In the genomic region with DNA sequence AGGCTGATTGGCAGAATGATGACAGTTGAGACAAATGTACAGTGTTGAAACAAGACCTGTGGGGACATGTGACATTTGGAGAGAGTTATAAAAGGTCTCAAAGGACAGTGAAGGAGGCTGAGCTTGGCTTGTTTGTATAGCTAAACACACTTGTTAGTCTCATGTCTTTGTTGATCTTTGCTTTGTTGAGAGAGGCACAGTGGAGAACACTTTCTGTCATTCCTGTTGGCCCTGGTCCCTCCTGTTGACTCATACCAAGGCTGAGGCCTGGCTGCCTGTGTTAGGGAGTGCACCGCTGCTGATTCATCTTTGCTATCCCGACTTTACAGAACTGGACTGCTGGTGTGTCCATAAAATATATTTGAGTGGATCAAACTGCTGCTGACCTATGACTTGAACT, we compare ENCODE assay signal across 11 mouse cellular contexts. TPM values are rescaled to one million over a fixed set of nuclear protein-coding genes. Genes with fewer than 3 reads are reported as not detected.
DNase-seq lines count a peak whose midpoint lies in the region; ATAC-seq lines count a peak whose summit lies in the region.
"Had no signal": no experiment of that assay in that cellular context is flagged by ENCODE, and none has a peak within 500 bp of the region (broad histone marks: within the 10 kb centered on the region; RNA-seq: fewer than 3 reads in every experiment).

No protein-coding gene starts in this region.

- H3K36me3 ChIP-seq in embryonic facial prominence, embryonic 10.5 days (replicated peaks) = no peaks in the 10 kb centered on the region
- H3K36me3 ChIP-seq in midbrain, embryonic 11.5 days (ENCODE audit: control insufficient read depth, insufficient read depth, low read length) = no peaks in the 10 kb centered on the region
- H3K36me3 ChIP-seq: stomach, embryonic 15.5 days had no signal

- DNase-seq in urinary bladder, adult 2 months (ENCODE audit: low spot score) = peak; percentile 29
- no peak for DNase-seq in urinary bladder, postnatal 10 days (ENCODE audit: low spot score)
- peak; percentile 5 for DNase-seq in embryonic facial prominence, embryonic 10.5 days (ENCODE audit: low spot score)
- DNase-seq in lung, postnatal 10 days = peak; percentile 27
- DNase-seq in midbrain, embryonic 11.5 days (ENCODE audit: low spot score, missing footprints) = no peak
- no peak for DNase-seq in layer of hippocampus, postnatal 10 days (ENCODE audit: low spot score in 2 of 2)
- DNase-seq: cerebellum, postnatal 10 days; lung, embryonic 14.5 days had no signal

- no peak overlapping the region for H3K9ac ChIP-seq in midbrain, embryonic 11.5 days (ENCODE audit: low read length)
- H3K9ac ChIP-seq: lung, embryonic 14.5 days; stomach, embryonic 15.5 days had no signal

- H3K27me3 ChIP-seq in embryonic facial prominence, embryonic 10.5 days (replicated peaks; ENCODE audit: low read depth, poor library complexity, severe bottlenecking) = no peaks in the 10 kb centered on the region
- no peaks in the 10 kb centered on the region for H3K27me3 ChIP-seq in midbrain, embryonic 11.5 days (ENCODE audit: control insufficient read depth, insufficient read depth, low read length)
- H3K27me3 ChIP-seq: stomach, embryonic 15.5 days had no signal

- WGBS in embryonic facial prominence, embryonic 10.5 days = 84% methylated on average over 2 of the region's 2 CpGs
- 95% methylated on average over 2 of the region's 2 CpGs for WGBS in midbrain, embryonic 11.5 days

- H3K4me2 ChIP-seq in midbrain, embryonic 11.5 days = no peak overlapping the region
- H3K4me2 ChIP-seq: lung, embryonic 14.5 days; stomach, embryonic 15.5 days had no signal

- no peak for ATAC-seq in midbrain, embryonic 11.5 days (ENCODE audit: low FRiP score)
- ATAC-seq in megakaryocyte-erythroid progenitor cell, adult 5-6 weeks (replicated peaks; ENCODE audit: low FRiP score, low TSS enrichment, poor library complexity, severe bottlenecking) = no peak

- 0 out of 2 replicates have a peak, but pooled peaks cover 10% of the 10 kb centered on the region for H3K4me1 ChIP-seq in embryonic facial prominence, embryonic 10.5 days
- H3K4me1 ChIP-seq in midbrain, embryonic 11.5 days (ENCODE audit: control insufficient read depth, insufficient read depth, low read length) = no peaks in the 10 kb centered on the region
- H3K4me1 ChIP-seq: stomach, embryonic 15.5 days had no signal

- H3K4me3 ChIP-seq in embryonic facial prominence, embryonic 10.5 days = no peak overlapping the region
- no peak overlapping the region for H3K4me3 ChIP-seq in midbrain, embryonic 11.5 days (ENCODE audit: low read depth, low read length)
- H3K4me3 ChIP-seq: stomach, embryonic 15.5 days had no signal

- H3K9me3 ChIP-seq in embryonic facial prominence, embryonic 10.5 days = no peaks in the 10 kb centered on the region
- no peaks in the 10 kb centered on the region for H3K9me3 ChIP-seq in midbrain, embryonic 11.5 days (ENCODE audit: control insufficient read depth, low read length)
- H3K9me3 ChIP-seq: stomach, embryonic 15.5 days had no signal

- H3K27ac ChIP-seq in embryonic facial prominence, embryonic 10.5 days (replicated peaks) = no peak overlapping the region
- H3K27ac ChIP-seq in midbrain, embryonic 11.5 days (ENCODE audit: low read depth, low read length) = no peak overlapping the region
- H3K27ac ChIP-seq: hindbrain, postnatal 0 days; stomach, embryonic 15.5 days had no signal

RNA-seq across cellular contexts. Expression of gene Tlr2, which starts 23.6 kb away (rescaled TPM):
- 8.2 and 10.3 TPM in 2 replicates for polyA plus RNA-seq in urinary bladder, adult 2 months (2012; rRNA removed)
- polyA plus RNA-seq in embryonic facial prominence, embryonic 10.5 days (2016; fragmentation: Nextera tagmentation; extraction: Ambion mirVana) = 1.1 and 2.0 TPM in 2 replicates
- polyA plus RNA-seq in midbrain, embryonic 11.5 days (2014; fragmentation: Nextera tagmentation; extraction: Ambion mirVana) = 1.7 and 1.8 TPM in 2 replicates
- total RNA-seq in megakaryocyte-erythroid progenitor cell, adult 5-6 weeks (2014; fragmentation: Nextera tagmentation) = not detected in 2 replicates
- total RNA-seq in megakaryocyte-erythroid progenitor cell, adult 5-6 weeks (2017) = 0.19 and 0.88 TPM in 2 replicates
- under 1 TPM; 0.80 to 0.87 TPM for total RNA-seq in layer of hippocampus, postnatal 10 days (2021)

Comparison
In these comparisons a context has a peak if more than half of its experiments do, and no peak if none do; other contexts are left out.
1. DNase-seq: peak in urinary bladder, adult 2 months (single experiment), embryonic facial prominence, embryonic 10.5 days (single experiment) and lung, postnatal 10 days (single experiment); none in urinary bladder, postnatal 10 days (single experiment), midbrain, embryonic 11.5 days (single experiment) and layer of hippocampus, postnatal 10 days (0 of 2).